Mouse (Mus musculus): ENCODE results near the gene Kif6. TPM values are rescaled to one million over a fixed set of nuclear protein-coding genes. Genes with fewer than 3 reads are reported as not detected.

The Kif6 gene
- polyA plus RNA-seq, 1 experiment = 1.9 TPM

- no peak for TF ChIP-seq CTCF (IDR thresholded peaks at IDR 0.05; ENCODE audit: borderline replicate concordance, extremely low read depth, insufficient read depth, insufficient read length)
- no peak for TF ChIP-seq POLR2A (IDR thresholded peaks at IDR 0.05; ENCODE audit: borderline replicate concordance, extremely low read depth, insufficient read depth, insufficient read length, poor library complexity, severe bottlenecking)
- peak; percentile 89 for DNase-seq (ENCODE audit: low read depth)
These were observed 201.8 kb downstream of the Kif6 start for GRCm38 (mm10) chr17:49816703-49817102.

DNA sequence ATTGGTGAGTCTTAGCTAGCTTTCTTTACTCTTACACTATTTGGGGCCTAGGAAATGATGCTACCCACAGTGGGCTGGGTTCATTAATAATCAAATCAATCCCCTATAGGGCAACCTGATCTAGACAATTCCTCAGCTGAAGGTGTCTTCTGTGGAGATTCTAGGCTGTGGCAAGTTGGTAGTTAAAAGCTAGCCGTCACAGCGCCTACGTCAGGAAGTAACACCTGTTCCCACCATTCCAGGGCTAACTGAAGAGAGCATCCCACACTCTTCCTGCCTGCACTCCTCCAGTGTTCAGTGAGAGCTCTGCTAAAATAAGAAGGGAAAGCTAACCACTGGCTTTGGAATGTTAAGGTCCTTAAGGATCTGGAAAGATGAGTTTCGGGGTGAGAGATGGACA lies 205.3 kb downstream of the Kif6 start:
- TF ChIP-seq CTCF (IDR thresholded peaks at IDR 0.05; ENCODE audit: borderline replicate concordance, extremely low read depth, insufficient read depth, insufficient read length) (no peak), POLR2A (IDR thresholded peaks at IDR 0.05; ENCODE audit: borderline replicate concordance, extremely low read depth, insufficient read depth, insufficient read length, poor library complexity, severe bottlenecking) (no peak)
- no peak for DNase-seq (ENCODE audit: low read depth)

GRCm38 (mm10) chr17:49824142-49824840 lies 209.4 kb downstream of the Kif6 start:
- peak; percentile 47 for DNase-seq (ENCODE audit: low read depth)
- TF ChIP-seq CTCF (IDR thresholded peaks at IDR 0.05; ENCODE audit: borderline replicate concordance, extremely low read depth, insufficient read depth, insufficient read length) (no peak), POLR2A (IDR thresholded peaks at IDR 0.05; ENCODE audit: borderline replicate concordance, extremely low read depth, insufficient read depth, insufficient read length, poor library complexity, severe bottlenecking) (no peak)

DNA sequence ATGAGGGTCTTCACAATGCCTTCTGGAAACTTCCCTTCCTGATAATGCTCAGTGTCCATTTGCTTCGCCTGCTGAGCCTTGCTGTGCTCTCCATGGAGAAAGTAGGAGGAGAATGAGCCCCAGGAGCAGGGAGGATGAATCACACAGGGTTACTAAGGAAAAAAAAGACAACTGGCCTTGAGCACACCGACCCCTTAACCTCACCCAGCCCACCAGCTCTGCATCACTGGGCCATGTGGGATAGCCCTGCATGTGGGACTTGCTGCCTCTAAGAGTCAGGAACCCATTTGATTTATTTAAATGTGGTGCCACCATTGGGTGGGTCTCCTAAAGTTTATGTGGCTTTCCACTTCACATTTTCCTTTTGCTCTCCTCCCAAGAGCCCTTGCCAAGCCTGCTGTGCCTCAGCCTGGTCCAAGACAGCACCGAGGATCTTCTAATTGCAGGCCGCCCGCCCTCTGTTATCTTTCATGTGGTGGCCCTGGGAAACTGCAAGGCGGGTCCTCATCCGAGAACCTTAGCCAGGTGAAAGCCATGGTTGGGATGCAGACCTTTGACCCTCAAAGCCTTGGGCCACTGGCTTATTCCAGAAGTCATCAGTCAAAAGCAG lies 210.0 kb downstream of the Kif6 start:
- TF ChIP-seq POLR2A (IDR thresholded peaks at IDR 0.05; ENCODE audit: borderline replicate concordance, extremely low read depth, insufficient read depth, insufficient read length, poor library complexity, severe bottlenecking) (no peak), CTCF (IDR thresholded peaks at IDR 0.05; ENCODE audit: borderline replicate concordance, extremely low read depth, insufficient read depth, insufficient read length) (no peak)
- no peak for DNase-seq (ENCODE audit: low read depth)

- peak; percentile 78 for DNase-seq (ENCODE audit: low read depth)
- TF ChIP-seq CTCF (IDR thresholded peaks at IDR 0.05; ENCODE audit: borderline replicate concordance, extremely low read depth, insufficient read depth, insufficient read length) (no peak), POLR2A (IDR thresholded peaks at IDR 0.05; ENCODE audit: borderline replicate concordance, extremely low read depth, insufficient read depth, insufficient read length, poor library complexity, severe bottlenecking) (no peak)
These were observed 210.9 kb downstream of the Kif6 start for GRCm38 (mm10) chr17:49825831-49826230.

GRCm38 (mm10) chr17:49831745-49832144 lies 216.8 kb downstream of the Kif6 start:
- no peak for TF ChIP-seq POLR2A (IDR thresholded peaks at IDR 0.05; ENCODE audit: borderline replicate concordance, extremely low read depth, insufficient read depth, insufficient read length, poor library complexity, severe bottlenecking)
- no peak for TF ChIP-seq CTCF (IDR thresholded peaks at IDR 0.05; ENCODE audit: borderline replicate concordance, extremely low read depth, insufficient read depth, insufficient read length)
- no peak for DNase-seq (ENCODE audit: low read depth)

GRCm38 (mm10) chr17:49834044-49834545 lies 219.2 kb downstream of the Kif6 start:
- DNase-seq (ENCODE audit: low read depth) = no peak
- TF ChIP-seq POLR2A (IDR thresholded peaks at IDR 0.05; ENCODE audit: borderline replicate concordance, extremely low read depth, insufficient read depth, insufficient read length, poor library complexity, severe bottlenecking) (no peak), CTCF (IDR thresholded peaks at IDR 0.05; ENCODE audit: borderline replicate concordance, extremely low read depth, insufficient read depth, insufficient read length) (no peak)

DNA sequence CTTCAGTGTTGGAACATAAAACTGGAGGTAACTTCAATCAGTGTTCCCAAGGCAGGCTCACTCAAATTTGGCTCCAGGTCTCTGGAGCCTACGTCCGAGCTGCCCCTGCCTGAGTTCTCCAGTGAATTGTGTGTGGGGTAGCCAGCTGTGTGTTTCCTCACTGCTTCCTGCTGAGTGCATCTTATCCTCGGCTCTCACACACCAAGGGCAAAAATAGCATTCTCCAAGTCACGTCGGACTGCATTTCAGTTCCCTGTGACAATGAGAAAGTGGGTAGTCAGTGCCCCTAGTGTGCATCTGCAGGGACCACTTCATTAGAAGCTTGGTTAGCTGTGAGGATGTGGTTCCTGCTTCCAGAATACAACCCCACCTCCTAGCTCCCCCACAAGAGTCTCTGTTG lies 222.5 kb downstream of the Kif6 start:
- TF ChIP-seq POLR2A (IDR thresholded peaks at IDR 0.05; ENCODE audit: borderline replicate concordance, extremely low read depth, insufficient read depth, insufficient read length, poor library complexity, severe bottlenecking) (no peak), CTCF (IDR thresholded peaks at IDR 0.05; ENCODE audit: borderline replicate concordance, extremely low read depth, insufficient read depth, insufficient read length) (no peak)

GRCm38 (mm10) chr17:49839243-49839642 lies 224.3 kb downstream of the Kif6 start:
- no peak for DNase-seq (ENCODE audit: low read depth)
- no peak for TF ChIP-seq POLR2A (IDR thresholded peaks at IDR 0.05; ENCODE audit: borderline replicate concordance, extremely low read depth, insufficient read depth, insufficient read length, poor library complexity, severe bottlenecking)
- no peak for TF ChIP-seq CTCF (IDR thresholded peaks at IDR 0.05; ENCODE audit: borderline replicate concordance, extremely low read depth, insufficient read depth, insufficient read length)

More for the DNA sequence above, 222.5 kb downstream of the Kif6 start:
- DNase-seq (ENCODE audit: low read depth) = no peak

DNA sequence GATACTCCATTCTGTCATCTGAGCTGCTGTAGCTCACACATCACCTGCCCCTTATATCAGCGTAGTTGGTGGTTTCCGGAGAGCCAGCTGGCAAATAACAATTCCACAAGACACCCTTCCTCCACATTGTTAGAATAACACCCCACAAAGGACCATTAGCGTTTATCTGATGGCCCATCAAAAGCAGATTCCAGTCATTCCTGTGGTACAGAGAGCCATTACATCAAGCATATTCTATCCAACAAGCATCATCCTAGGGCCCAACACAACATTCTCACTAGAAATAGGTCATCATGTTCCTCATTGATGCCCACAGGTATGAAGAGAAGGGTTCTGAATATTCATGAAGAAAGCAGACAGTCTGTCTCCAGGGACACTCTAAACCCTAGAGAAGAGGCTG lies 236.3 kb downstream of the Kif6 start:
- DNase-seq (ENCODE audit: low read depth) = no peak

GRCm38 (mm10) chr17:49852183-49852582 lies 237.2 kb downstream of the Kif6 start:
- TF ChIP-seq CTCF (IDR thresholded peaks at IDR 0.05; ENCODE audit: borderline replicate concordance, extremely low read depth, insufficient read depth, insufficient read length) (no peak), POLR2A (IDR thresholded peaks at IDR 0.05; ENCODE audit: borderline replicate concordance, extremely low read depth, insufficient read depth, insufficient read length, poor library complexity, severe bottlenecking) (no peak)
- no peak for DNase-seq (ENCODE audit: low read depth)

More for the DNA sequence above, 236.3 kb downstream of the Kif6 start:
- TF ChIP-seq CTCF (IDR thresholded peaks at IDR 0.05; ENCODE audit: borderline replicate concordance, extremely low read depth, insufficient read depth, insufficient read length) (no peak), POLR2A (IDR thresholded peaks at IDR 0.05; ENCODE audit: borderline replicate concordance, extremely low read depth, insufficient read depth, insufficient read length, poor library complexity, severe bottlenecking) (no peak)
